Mouse (Mus musculus): ENCODE results near the gene Map1b.

The Map1b gene

DNA sequence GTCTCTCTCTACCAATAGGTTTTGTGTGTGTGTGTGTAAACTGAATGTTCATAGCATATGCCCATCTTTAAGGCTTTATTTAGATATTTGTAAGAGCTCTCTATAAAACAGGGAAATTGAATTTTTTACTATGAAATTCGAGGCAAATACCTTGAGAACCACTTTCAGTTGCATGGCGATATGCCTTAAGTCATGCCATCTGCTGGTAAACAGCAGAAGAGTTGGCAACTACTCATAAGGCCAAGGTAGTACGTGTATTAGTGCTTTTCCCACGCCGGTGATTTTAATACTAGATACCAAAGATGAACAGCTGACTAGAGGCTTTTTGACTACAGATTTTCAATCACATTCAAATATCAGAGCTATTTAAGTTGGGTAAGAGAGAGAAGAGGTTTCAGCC lies 27.2 kb downstream of the Map1b start:
- DNase-seq (ENCODE audit: low read depth), result no peak

DNA sequence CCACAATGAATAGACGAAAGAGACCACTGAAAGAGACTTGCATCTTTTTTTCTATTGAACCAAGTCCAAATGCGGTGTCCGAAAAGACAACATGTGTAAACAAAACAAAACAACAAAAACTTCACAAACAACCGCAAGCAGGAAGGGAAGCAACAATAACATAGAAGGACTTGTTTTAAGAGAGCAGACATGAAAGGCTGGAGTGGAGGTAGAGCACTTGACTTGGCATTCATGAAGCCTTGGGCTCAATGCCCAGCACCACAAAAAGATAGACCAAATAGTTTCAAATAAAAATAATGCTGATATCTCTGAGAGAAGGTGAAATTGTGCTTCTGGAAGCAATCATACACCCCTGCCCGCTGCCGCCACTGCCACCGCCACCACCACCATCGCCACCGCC lies 30.5 kb downstream of the Map1b start:
- DNase-seq (ENCODE audit: low read depth), result no peak

DNA sequence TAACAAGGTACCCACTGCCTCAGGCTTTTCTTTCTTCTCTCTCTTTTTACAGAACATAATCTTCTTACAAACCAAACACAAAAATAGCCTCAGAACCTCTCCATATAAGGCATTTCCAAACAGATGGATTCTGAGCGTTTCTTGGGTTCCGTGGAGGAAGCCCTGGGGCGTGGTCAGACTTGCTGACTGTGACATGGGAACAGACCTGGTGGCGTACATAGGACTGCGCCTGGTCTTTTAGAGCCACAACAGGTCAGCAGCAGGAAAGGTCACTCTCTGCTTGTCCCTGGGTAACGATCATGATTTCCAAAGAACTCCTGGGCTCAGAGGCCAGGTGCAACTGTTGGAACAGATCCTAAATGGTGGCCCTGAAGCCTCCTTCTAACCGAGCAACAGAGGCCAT lies 31.0 kb downstream of the Map1b start:
- DNase-seq (ENCODE audit: low read depth), result no peak

- DNase-seq (ENCODE audit: low read depth), result no peak
Measured at GRCm38 (mm10) chr13:99484905-99485304, 31.4 kb downstream of the Map1b start.

DNA sequence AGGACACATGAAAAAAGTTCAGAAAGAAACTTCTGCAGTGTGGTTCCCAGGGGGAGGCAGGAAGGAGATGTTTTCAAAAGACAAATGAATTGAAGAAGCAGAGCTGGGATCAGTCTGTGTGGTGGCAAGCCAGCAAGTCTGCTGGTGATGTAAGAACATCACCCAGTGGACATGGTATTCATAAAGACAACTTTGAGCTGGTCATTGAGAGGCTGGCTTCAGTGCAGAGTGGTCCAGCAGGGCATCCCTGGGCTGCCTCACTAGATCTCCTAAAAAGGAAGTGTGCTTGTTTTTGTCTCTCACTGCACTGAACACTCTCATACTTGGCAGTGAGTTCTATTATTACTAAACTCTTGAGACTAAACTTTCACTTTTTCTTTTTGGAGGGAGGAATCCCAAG lies 32.9 kb downstream of the Map1b start:
- DNase-seq (ENCODE audit: low read depth), result no peak

- peak; percentile 2 for DNase-seq (ENCODE audit: low read depth)
Measured at GRCm38 (mm10) chr13:99475488-99475887, 40.9 kb downstream of the Map1b start.

GRCm38 (mm10) chr13:99475033-99475432 lies 41.3 kb downstream of the Map1b start:
- DNase-seq (ENCODE audit: low read depth), result no peak

DNA sequence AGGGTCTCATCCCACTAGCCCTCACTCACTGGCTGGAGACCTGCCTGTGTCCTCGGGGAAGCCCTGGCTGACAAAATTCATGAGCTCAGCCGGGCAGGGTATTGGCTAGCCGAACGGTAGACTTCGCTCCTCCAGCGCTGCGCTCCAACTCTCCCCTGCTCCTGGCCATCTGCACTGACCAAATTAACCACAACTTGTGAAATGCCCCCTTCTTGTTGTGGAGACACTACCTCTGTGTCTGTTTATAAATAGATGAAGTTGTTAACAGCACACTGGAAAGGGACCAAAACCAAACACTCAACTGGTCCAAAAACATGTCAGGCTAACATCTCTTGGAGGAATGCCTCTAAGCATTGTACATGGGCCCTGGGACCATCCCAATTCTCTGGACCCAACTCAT lies 42.2 kb downstream of the Map1b start:
- DNase-seq (ENCODE audit: low read depth), result no peak

- DNase-seq (ENCODE audit: low read depth), result no peak
Measured at GRCm38 (mm10) chr13:99472028-99472427, 44.3 kb downstream of the Map1b start.

GRCm38 (mm10) chr13:99470084-99470483 lies 46.3 kb downstream of the Map1b start:
- DNase-seq (ENCODE audit: low read depth), result no peak

- no peak for DNase-seq (ENCODE audit: low read depth)
Measured at GRCm38 (mm10) chr13:99468267-99468666, 48.1 kb downstream of the Map1b start.

DNA sequence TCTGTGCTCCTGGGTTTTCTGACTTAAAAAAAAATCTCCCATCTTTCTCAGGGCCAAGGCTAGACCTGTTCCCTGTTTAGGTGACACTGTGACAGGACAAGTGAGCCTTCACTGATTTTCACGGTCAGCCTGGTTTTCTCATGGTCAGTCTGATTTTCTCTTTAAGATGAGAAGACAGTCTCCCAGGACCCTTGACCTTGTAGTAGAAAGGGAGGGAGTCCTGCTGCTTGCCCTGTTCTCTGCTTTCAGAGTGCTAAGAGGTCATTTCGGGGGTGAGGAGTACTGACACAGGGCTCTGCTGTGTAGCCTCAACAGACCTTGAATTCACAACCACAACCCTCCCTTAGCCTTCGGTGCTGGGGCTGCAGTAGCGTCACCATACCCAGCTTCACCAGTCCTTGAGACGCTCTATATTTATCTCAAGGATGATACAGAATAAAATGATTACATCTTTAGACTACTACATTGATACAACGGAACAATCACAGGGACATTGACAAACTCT lies 49.5 kb downstream of the Map1b start:
- no peak for DNase-seq (ENCODE audit: low read depth)

GRCm38 (mm10) chr13:99466064-99466463 lies 50.3 kb downstream of the Map1b start:
- no peak for DNase-seq (ENCODE audit: low read depth)

DNA sequence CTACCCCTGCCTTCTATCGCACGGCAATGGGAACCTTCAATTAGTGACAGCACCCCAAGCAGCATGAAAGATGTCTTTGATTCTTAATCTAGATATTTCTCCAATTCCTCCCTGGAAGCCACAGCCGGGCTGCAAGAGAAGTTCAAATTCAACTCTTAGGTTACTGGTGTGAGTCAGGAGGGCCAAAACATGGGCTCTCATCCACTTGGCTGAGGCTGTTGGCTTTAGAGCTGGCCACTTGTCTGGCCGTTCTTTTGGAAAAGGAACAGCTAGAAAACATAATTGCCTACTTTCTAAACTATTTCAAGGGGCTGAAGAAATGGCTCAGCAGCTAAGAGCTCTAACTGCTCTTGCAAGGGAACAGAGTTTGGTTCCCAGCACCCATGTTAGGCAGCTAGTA lies 51.8 kb downstream of the Map1b start:
- no peak for DNase-seq (ENCODE audit: low read depth)

- DNase-seq (ENCODE audit: low read depth), result no peak
Measured at GRCm38 (mm10) chr13:99461886-99462285, 54.5 kb downstream of the Map1b start.

GRCm38 (mm10) chr13:99459612-99460011 lies 56.7 kb downstream of the Map1b start:
- DNase-seq (ENCODE audit: low read depth), result no peak

DNA sequence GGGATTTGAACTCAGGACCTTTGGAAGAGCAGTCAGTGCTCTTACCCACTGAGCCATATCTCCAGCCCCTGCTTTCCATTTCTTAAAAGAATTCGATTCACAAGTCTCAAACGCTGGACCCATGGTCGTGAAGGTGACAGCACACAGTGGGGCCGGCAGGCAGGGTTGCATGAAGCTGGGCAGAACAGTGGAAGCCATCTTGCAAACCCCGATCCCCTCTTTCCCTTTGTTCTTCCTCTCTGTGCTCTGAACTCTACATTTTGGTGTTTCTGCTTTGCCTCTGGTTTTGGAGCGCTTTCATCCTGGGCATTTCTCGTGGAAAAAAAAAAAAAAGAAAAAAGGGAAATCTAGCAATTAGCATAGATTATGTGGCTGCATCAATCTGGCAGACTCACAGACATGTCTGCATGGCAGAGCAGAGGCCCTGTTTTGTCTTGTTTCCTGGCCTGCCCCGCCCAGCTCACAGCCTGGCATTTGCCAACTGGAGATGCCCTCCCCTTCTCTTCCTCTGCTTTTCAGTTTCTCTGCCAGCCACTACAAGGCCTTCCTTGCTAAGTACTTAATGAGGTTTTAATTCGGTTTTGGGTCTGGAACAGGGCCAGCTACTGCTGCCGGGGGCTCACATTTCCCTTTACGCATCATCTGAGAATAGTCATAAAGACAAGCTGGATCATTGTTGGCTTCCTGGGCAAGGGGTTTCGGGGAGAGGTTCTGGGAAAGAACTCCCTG lies 57.5 kb downstream of the Map1b start:
- no peak for DNase-seq (ENCODE audit: low read depth)

- DNase-seq (ENCODE audit: low read depth), result no peak
Measured at GRCm38 (mm10) chr13:99454977-99455376, 61.4 kb downstream of the Map1b start.

DNA sequence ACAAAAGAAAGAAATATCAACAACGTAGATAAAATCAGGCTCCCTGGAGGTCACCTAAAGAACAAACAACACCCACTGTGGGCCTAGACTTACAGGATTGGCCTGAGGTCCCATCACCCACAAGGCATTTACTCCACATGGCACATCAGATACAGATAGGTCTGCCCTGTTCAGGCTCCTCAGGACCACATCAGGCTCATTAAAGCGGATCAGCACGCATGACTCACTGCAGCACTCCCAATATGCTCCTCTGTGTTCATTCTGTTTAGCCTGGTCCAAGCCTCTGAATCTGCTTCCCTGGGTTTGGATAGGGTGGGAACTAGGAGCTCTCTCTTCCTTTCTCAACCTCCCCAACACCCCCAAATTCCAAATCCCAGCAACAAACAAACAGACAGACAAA lies 63.9 kb downstream of the Map1b start:
- DNase-seq (ENCODE audit: low read depth), result no peak

DNA sequence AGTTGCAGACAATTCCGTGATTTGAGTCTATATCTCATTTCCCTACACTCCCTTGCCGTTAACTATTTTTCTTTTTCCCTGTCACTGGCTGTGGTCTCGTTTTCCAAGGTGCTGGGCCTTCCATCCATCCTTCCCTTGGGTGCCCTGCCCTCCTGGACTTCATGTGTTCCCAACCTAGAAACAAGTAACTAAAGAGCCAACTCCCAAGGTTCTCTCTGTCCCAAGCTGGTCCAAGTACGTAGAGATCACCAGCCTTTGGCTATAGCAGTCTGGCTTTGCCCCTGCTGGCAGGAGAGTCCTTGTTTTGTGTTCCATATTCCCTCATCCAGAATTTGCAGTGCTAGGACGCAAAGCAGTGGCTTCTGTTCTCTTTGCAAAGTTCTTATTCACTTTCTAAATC lies 65.1 kb downstream of the Map1b start:
- DNase-seq (ENCODE audit: low read depth), result no peak

DNA sequence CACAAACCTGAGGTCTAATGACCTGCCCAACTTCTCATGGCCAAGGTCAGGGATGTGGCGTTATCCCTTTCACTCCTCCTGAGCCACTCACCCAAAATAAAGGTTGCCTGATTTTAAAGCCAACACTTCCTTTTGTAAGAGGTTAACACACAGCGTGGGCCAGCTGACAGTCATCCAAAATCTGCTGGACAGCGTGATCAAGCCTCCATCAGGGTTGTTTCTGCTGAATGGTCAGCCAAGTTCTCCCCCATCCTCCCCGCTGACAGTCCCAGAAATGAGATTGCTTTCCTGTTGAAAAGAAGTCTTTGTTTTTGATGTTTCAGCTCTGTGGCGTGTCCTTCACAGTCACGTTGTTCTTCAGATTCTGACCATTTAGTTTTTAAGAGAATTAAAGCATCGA lies 65.6 kb downstream of the Map1b start:
- DNase-seq (ENCODE audit: low read depth), result no peak

DNA sequence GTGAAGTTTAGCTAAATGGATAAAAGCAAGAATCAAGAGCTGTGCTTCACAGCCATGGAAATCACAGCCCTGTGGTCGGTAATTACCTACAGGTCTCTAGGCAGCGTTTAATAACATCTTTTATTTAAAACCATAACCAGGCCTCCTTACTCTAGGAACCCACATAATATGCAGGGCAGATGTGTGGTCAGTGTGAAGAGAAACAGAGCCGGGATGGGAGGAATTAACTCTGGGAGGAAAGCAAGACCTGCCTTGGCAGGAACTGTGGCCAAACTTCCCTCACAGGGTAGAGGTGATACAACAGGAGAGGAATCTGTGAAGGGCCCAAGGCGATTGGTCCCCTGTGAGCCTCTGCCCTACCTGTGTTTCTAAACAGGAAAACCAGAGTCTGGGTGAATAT lies 66.8 kb downstream of the Map1b start:
- no peak for DNase-seq (ENCODE audit: low read depth)

DNA sequence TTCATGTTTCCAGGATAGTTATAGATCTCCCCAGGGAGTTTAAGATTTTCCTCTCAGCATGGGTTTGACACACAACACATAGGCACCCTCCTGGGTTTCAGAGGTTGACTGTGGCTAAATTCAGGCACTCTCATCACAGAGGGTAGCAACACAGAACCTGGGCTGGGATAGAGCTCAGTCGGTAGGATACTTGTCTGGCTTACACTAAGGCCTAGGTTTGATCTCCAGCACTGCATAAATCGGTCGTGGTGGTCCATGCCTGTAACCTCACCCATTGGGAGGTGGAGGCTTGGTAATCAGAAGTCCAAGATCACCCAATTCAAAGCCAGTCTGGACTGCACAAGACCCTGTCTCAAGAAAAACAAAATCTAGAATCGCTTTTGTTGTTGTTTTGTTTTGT lies 68.1 kb downstream of the Map1b start:
- DNase-seq (ENCODE audit: low read depth), result no peak

All from naive thymus-derived CD4-positive, alpha-beta T cell, adult 2 months (primary cell).